Mouse (Mus musculus): ENCODE results near the gene Iqch.

DNA sequence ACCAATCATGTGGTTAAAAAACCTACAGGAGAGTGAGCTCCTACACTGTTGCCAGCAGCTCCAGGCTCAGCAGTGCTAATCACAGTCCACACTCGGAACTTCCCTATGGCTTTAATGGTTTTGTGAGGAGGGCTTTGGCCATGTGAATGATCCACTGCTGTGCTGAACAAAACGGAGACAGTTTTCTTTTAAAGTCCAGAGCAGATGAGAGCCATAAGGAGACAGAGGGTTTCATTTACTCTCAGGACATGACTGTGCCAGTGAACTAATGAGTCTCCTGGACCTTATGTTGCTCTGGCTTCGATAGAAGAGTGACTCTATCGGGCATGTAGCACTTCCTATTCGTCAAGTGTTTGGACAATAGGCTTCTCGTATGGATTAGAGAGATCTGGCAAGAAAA lies 181.9 kb downstream of the Iqch start:
- TF ChIP-seq POLR2A (IDR thresholded peaks at IDR 0.05; ENCODE audit: borderline replicate concordance, insufficient read depth, low read length) (no peak), CTCF (IDR thresholded peaks at IDR 0.05; ENCODE audit: borderline replicate concordance, insufficient read depth, low read depth, low read length) (no peak)
